Mouse (Mus musculus) CH12.LX (cell line): ENCODE results near the gene Evi5l.

Source experiments
- CHD1 ChIP-seq: IDR thresholded peaks from 2 replicates; pipeline ENCODE4 v1.6.1; 2012; ENCODE audit warnings: low read depth, low read length, improper control_type of control experiment, inconsistent platforms
- CTCF ChIP-seq, 2 experiments: IDR thresholded peaks in 1 of 2; conservative IDR thresholded peaks in 1 of 2; 2 replicates each; pipeline ENCODE4 v1.5.1; 2011 to 2012; ENCODE audit warnings: low read depth in 2 of 2, low read length in 2 of 2, improper control_type of control experiment in 1 of 2, inconsistent platforms in 1 of 2, mild to moderate bottlenecking in 1 of 2, moderate library complexity in 1 of 2
- ELF1 ChIP-seq: IDR thresholded peaks from 2 replicates; pipeline ENCODE4 v1.6.1; 2014; ENCODE audit warnings: low read depth, mild to moderate bottlenecking, inconsistent platforms, low read length, improper control_type of control experiment
- EP300 ChIP-seq: IDR thresholded peaks from 2 replicates; pipeline ENCODE4 v1.6.1; 2011; ENCODE audit warnings: low read length, improper control_type of control experiment
- ETS1 ChIP-seq: conservative IDR thresholded peaks from 2 replicates; pipeline ENCODE4 v1.6.1; 2012; ENCODE audit warnings: low read depth, mild to moderate bottlenecking, inconsistent platforms, low read length, improper control_type of control experiment, moderate library complexity
- HCFC1 ChIP-seq: IDR thresholded peaks from 2 replicates; pipeline ENCODE4 v1.6.1; 2012; ENCODE audit warnings: low read depth, mild to moderate bottlenecking, inconsistent platforms, low read length, improper control_type of control experiment
- JUND ChIP-seq: conservative IDR thresholded peaks from 2 replicates; pipeline ENCODE4 v1.6.1; 2011; ENCODE audit warnings: low read depth, low read length, improper control_type of control experiment
- MAX ChIP-seq: IDR thresholded peaks from 2 replicates; pipeline ENCODE4 v1.6.1; 2011; ENCODE audit warnings: low read length, improper control_type of control experiment
- NRF1 ChIP-seq: IDR thresholded peaks from 2 replicates; pipeline ENCODE4 v1.6.1; 2014; ENCODE audit warnings: low read depth, mild to moderate bottlenecking, inconsistent platforms, low read length, improper control_type of control experiment, moderate library complexity
- POLR2A ChIP-seq: IDR thresholded peaks from 2 replicates; pipeline ENCODE4 v1.6.1; 2011; ENCODE audit warnings: low read depth, mild to moderate bottlenecking, improper control_type of control experiment, low read length
- POLR2AphosphoS2 ChIP-seq: IDR thresholded peaks from 2 replicates; pipeline ENCODE4 v1.6.1; 2011; ENCODE audit warnings: low read depth, low read length, improper control_type of control experiment
- TCF12 ChIP-seq: IDR thresholded peaks from 2 replicates; pipeline ENCODE4 v1.6.1; 2014; ENCODE audit warnings: low read depth, mild to moderate bottlenecking, inconsistent platforms, low read length, improper control_type of control experiment
- ZNF384 ChIP-seq: IDR thresholded peaks from 2 replicates; pipeline ENCODE4 v1.6.1; 2012; ENCODE audit warnings: low read depth, low read length, improper control_type of control experiment, inconsistent platforms

- no peak for TF ChIP-seq CTCF (conservative IDR thresholded peaks at IDR 0.05 in 1 of 2, IDR thresholded peaks at IDR 0.05 in 1 of 2; ENCODE audit: low read depth in 2 of 2, low read length in 2 of 2)
- TF ChIP-seq POLR2A: no peak
- TF ChIP-seq CHD1: no peak
- TF ChIP-seq TCF12: no peak
- no peak for TF ChIP-seq JUND
- TF ChIP-seq MAX: no peak
- no peak for TF ChIP-seq ELF1
- TF ChIP-seq POLR2AphosphoS2: no peak
- TF ChIP-seq ZNF384: no peak
- TF ChIP-seq ETS1: no peak
- TF ChIP-seq EP300: no peak
- no peak for TF ChIP-seq HCFC1
- no peak for TF ChIP-seq NRF1
Measured at GRCm38 (mm10) chr8:4259805-4260170, 93.4 kb downstream of the Evi5l start.
